Mouse (Mus musculus): ENCODE measurements around the gene Gprc5c. TPM values are rescaled to one million over a fixed set of nuclear protein-coding genes. Genes with fewer than 3 reads are reported as not detected.

The Gprc5c gene
- total RNA-seq, 2 experiments from 2014 or later = 3.6 to 5.1 TPM

GRCm38 (mm10) chr11:114843818-114844463 is 7.0 kb upstream of the Gprc5c start:
- no peak for DNase-seq

DNA sequence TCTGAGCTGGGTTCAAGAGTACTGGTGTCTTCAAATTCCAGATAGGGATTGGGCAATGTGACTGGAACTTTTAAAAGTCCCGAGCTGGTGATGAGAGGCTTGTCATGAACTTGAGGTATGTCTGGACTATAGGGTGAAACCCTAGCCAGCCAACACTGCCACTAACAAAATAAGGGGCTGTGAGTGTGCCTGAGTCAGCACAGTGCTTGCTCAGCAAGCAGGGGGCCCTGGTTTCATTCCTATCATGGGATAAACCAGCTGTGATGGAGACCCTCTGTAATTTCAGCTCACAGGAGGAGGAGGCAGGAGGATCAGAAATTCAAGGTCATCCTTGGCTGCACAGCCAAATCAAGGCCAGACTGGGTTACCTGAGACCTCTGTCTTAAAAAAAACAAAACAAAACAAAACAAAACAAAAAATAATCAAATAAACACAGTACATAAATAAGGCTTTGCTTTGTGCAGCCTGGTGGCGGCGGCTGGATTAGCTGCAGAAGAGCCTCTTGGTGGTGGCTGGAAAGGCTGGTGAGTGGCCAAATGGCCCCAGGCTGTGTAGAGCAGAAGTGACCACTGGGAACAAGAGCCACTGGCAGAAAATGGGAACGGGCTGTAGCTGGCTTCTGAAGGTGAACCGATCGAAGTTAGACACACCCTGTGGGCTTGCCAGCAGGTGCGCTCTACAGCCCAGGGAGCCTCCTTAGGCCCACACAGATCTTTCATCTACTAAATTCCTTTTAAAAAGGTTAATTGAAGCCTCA is 6.3 kb upstream of the Gprc5c start:
- DNase-seq = no peak

DNA sequence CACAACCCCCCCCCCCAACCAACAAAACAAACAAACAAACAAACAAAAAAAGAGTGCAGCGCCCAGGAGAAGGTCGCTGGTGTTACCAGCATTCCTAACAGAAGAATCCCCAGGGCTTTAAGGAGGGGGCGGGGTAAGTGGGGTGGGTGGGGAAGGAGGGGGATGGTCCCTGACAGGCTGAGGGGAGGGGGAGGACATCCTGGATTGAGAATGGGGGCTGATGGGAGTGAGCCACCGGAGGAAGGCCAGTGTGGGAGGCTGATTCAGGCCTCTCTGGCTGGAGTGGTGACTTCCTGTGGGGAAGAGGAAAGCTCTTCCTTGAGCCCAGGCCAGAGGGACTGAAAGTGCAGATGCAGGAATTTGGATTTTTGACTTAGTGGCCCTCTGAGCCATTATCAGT is 4.6 kb upstream of the Gprc5c start:
- DNase-seq = no peak

DNA sequence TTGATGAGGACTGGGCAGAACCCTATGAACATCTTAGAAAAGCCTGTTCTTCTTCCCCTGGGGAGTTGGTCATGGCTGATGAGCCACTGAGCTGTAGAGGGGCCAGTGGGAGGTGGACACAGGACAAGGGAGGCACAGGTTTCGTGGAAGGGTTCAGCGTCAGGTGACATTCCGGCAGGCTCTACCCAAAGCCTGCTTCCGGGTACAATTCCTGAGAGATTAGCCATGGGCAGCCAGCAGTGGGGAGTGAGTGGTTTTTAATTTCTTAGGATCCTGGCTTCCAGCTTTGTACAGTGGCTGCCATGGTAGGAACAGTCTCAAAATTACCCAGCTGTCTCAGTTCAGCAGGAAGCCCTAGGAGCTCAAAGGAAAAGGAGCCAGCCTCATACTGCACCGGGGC is 3.9 kb upstream of the Gprc5c start:
- no peak for DNase-seq

DNA sequence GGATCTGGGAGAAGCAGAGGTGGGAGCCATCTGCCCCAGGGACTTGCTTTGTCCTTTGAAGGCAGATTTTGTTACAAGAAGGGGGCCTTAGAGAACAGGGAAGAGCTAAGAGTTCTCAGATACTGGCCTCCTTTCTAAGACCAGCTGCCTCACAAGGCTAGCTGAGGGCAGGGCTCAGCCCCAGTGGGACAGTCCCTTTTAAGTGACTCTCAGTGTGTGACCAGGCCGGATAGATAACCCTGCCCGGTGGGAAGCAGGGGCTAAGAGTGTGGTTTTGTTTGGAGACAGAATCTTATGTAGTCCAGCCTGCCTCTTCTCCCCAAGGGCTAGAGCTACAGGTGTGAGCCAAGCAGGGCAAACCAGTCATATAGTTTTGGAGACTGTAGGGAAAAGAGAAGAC is 1.4 kb upstream of the Gprc5c start:
- DNase-seq = no peak

- no peak for DNase-seq
These were observed 893 bp upstream of the Gprc5c start for GRCm38 (mm10) chr11:114850066-114850451.

DNA sequence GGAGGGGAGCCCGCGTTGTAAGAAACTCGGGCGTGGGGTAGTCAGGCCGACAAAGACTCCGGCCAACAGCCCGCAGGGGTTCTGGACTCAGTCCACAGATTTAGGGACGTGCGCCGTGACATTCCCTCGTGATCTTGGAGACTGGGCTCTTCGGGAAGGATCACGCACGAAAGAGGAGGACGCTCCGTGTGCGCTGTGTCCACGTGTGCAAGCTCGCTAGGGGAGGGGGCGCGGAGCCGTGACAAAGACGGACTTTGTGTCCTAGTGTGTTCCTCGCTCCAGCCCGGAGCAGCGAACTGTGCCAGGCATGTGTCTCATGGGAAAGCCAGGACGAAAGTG is 286 bp downstream of the Gprc5c start:
- DNase-seq = no peak

DNA sequence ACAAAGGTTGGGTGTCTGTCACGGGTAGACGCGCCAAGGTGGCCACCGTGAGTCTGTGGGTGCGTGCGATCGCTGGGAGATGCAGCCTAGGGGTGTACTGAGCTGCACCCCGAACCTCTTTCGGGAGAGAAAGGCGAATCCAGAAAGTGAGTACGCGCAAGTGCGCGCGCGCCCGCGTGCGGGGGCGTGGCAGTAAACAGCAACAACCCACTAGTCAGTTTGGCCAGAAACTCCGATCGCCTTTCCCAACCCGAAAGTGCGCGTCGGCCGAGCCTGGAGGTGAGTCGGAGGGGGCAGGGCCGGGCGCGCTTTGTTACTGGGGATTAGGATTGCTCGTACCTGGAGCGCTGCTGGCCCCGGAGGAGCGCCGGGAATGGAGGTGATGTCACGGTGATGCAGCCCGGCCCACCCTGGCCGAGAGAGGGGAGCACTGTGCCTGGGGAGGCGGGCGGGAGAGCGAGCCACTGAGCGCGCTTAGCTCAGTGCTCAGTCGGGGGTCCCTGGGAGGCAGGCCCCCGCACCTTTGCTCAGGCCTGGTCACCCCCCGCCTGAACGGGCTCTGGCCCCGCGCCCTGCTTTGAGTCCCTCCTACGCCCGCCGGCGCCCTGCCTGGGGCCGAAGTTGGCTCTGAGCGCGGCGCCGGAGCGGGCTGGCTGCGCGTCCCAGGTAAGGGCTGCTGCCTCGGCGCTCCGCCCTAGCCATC is 807 bp downstream of the Gprc5c start:
- DNase-seq = peak; percentile 26 to 29

- no peak for DNase-seq
These were observed 1.6 kb downstream of the Gprc5c start for GRCm38 (mm10) chr11:114852311-114853173.

GRCm38 (mm10) chr11:114853174-114853838 is 2.4 kb downstream of the Gprc5c start:
- no peak for DNase-seq

GRCm38 (mm10) chr11:114854581-114854980 is 3.6 kb downstream of the Gprc5c start:
- no peak for DNase-seq

GRCm38 (mm10) chr11:114856125-114856524 is 5.2 kb downstream of the Gprc5c start:
- no peak for DNase-seq

GRCm38 (mm10) chr11:114858641-114859040 is 7.7 kb downstream of the Gprc5c start:
- no peak for DNase-seq

DNA sequence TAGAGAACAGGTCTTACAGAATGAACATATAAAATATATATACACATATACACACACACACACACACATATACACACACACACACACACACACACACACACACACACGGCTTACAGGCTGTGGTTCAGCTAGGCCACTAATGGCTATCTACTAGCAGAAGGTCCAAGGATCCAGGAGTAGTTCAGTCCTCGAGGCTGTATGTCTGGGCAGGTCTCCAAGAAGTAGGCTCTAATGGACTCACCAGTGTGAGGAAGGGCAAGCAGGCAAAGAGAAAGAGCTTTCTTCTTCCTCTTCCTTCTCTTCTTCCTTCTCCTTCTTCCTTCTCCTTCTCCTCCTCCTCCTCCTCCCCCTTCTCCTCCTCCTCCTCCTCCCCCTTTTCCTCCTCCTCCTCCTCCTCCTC is 10.1 kb downstream of the Gprc5c start:
- no peak for DNase-seq

- no peak for DNase-seq
These were observed 11.7 kb downstream of the Gprc5c start for GRCm38 (mm10) chr11:114862687-114863086.

DNA sequence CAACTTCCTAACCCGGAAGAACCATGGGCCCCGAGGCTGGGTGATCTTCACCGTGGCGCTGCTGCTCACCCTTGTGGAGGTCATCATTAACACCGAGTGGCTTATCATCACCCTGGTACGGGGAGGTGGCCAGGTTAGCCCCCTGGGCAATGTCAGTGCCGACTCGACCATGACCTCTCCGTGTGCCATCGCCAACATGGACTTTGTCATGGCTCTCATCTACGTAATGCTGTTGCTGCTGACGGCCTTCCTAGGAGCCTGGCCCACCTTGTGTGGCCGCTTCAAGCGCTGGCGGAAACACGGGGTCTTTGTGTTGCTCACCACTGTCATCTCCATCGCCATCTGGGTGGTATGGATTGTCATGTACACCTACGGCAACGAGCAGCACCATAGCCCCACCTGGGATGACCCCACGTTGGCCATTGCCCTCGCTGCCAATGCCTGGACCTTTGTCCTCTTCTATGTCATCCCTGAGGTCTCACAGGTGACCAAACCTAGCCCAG is 13.0 kb downstream of the Gprc5c start:
- DNase-seq = no peak

GRCm38 (mm10) chr11:114865999-114866398 is 15.0 kb downstream of the Gprc5c start:
- no peak for DNase-seq

DNA sequence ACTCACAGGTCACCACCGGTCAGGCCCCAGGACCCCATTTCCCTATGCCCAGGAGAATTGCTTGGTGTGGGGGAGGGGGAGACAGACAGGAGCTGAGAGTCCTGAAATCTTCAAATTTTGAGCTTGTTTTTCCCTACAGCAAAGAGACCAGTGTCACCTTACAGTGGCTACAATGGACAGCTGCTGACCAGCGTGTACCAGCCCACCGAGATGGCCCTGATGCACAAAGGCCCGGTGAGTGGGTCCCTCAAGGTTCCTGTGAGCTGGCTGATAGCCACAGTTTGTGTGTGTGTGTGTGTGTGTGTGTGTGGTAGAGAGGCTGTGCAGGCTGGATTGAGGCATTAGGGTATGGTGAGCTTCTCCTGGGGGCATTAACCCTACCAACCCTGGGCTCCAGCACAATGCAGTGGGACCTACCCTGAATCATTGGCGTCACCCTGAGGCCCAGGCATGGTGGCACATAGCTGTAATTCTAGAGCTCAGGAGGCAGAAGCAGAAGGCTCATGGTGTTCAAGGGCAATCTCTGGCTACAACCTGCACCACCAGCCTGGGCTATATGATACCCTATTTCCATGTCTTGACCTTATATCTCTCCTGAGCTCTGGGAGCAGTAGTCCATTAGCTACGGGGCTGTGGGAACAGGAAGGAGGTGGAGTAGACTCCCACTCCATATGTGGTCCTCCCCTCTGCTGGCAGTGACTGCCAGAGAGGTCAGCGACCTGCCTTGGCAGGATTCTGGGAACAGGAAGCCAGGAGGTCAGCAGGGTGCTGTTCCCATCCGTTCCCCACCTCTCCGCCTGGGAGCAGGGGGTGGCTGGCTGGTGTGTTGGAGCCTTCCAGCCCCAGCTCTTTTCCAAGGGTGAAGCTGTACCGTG is 15.8 kb downstream of the Gprc5c start:
- DNase-seq = no peak

- DNase-seq = no peak
These were observed 16.6 kb downstream of the Gprc5c start for GRCm38 (mm10) chr11:114867361-114868235.

GRCm38 (mm10) chr11:114868280-114868679 is 17.3 kb downstream of the Gprc5c start:
- no peak for DNase-seq

Measured in layer of hippocampus, postnatal 36 days (tissue).